Mouse (Mus musculus) megakaryocyte progenitor cell, adult 5-6 weeks (primary cell): ENCODE results near the gene Filip1l. TPM values are rescaled to one million over a fixed set of nuclear protein-coding genes. Genes with fewer than 3 reads are reported as not detected.

Experiments used
- ATAC-seq: replicated peaks from 2 replicates; pipeline ENCODE4 v1.8.0; 2016; ENCODE audit warnings: mild to moderate bottlenecking, moderate TSS enrichment, inconsistent platforms; ENCODE audit not compliant: poor library complexity
- total RNA-seq, 2 experiments: library from RNA; stranded (forward) in 1 of 2; stranded (reverse) in 1 of 2; fragments of 157-497, 149-512 nt in 1 of 2; fragments of 200-1000 nt in 1 of 2; gene quantifications; 2 replicates each; pipeline versions ENCODE4 v1.2.3 to v1.2.4; 2015 to 2017

Filip1l gene
- total RNA-seq, 2 experiments from 2014 or later, result 2.8 to 5.2 TPM

GRCm38 (mm10) chr16:57431294-57431693 lies 78.4 kb downstream of the Filip1l start:
- ATAC-seq, result peak; percentile 45

- no peak for ATAC-seq
Observed at GRCm38 (mm10) chr16:57433173-57433572, 80.3 kb downstream of the Filip1l start.

DNA sequence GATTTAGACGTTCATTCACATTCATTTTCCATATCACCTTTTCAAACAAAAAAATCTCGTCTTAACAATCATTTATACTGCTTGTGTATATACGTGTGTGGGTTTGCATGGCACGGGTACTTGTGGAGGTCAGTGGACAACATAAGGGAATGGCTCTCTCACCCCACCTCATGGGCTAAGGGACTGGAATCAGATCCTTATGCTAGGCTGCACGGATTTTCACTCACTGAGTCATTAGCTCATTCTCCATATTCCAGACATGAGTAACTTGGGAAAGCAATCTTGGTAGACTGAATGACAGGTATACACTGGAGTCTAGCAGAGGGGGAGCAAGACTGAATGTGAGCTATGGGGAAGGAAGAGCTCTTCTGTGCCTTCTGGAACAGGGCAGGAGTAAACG lies 80.8 kb downstream of the Filip1l start:
- ATAC-seq, result no peak

- peak; percentile 88 for ATAC-seq
Observed at GRCm38 (mm10) chr16:57434640-57435039, 81.7 kb downstream of the Filip1l start.

- no peak for ATAC-seq
Observed at GRCm38 (mm10) chr16:57437523-57438287, 84.8 kb downstream of the Filip1l start.

GRCm38 (mm10) chr16:57438288-57438685 lies 85.4 kb downstream of the Filip1l start:
- no peak for ATAC-seq

DNA sequence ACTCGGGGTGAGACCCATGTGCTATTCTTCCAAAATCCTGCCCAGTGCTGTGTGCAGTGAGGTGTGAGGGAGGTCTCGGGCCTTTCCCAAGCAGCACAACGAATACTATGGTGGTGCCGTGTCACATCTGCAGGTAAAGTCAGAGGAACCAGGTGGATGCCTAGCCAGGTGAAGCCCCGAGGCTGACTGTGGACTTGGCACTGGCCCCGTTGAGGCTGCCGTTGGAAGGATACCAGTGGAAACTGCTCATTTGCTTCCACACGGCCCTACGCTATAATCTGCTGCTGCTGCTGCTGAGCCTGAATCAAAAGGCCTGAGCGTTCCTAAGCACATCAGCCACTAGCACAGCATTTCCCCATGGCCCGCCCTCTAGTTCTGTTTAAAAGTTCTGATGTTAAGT lies 86.3 kb downstream of the Filip1l start:
- ATAC-seq, result no peak

DNA sequence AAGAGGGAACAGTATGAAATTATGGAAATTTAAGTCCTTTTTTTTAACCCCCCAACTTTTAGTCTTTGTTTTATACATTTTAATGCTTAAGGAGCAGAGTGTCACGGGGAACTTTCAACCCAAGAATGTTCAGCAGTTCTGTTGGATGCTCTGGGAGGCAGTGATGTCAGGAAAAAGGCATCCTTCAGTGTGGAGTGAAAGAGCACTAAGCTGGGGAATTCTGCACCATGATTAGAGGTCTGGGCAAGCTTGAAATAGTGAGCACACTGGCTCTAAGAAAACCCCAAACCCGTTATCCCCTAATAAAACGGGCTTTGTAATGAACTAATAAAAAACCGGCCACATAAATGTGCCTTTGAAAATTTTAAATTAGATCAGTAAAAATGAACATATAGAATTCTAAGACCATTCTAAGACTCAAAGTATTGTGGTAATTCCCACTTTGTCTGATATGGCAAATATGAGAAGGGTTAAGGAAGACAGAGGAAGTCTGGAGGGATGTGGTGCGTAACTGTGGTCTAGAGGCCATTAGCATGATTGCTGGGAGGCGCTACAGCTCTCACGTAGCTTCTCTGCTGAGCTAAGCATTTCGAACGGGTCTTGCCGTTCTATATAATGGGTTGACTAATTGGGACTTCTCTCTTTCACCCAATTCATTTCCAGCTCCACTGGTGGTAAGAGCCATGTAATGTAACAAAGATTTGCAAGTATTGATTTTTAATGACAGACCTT lies 88.0 kb downstream of the Filip1l start:
- peak; percentile 84 for ATAC-seq

- no peak for ATAC-seq
Observed at GRCm38 (mm10) chr16:57445096-57446094, 92.5 kb downstream of the Filip1l start.

DNA sequence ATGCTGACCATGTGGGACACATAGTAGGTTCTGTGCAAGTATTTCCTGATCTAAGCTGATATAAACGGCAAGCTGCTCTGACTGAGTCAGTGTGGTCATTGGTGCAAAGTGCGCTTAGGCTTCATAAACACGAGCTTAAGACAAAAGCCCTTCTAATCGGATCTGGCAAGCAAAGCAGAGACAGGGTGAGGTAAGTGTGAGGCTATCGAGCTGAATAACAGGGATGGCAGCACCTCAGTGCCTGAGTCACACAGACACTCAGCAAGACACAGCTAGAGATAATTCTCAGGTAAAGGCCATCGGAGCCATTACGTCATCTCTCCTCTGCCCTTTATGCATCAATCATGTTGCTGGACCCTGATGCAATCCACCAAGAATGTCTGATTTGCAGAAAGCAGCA lies 100.1 kb downstream of the Filip1l start:
- no peak for ATAC-seq

DNA sequence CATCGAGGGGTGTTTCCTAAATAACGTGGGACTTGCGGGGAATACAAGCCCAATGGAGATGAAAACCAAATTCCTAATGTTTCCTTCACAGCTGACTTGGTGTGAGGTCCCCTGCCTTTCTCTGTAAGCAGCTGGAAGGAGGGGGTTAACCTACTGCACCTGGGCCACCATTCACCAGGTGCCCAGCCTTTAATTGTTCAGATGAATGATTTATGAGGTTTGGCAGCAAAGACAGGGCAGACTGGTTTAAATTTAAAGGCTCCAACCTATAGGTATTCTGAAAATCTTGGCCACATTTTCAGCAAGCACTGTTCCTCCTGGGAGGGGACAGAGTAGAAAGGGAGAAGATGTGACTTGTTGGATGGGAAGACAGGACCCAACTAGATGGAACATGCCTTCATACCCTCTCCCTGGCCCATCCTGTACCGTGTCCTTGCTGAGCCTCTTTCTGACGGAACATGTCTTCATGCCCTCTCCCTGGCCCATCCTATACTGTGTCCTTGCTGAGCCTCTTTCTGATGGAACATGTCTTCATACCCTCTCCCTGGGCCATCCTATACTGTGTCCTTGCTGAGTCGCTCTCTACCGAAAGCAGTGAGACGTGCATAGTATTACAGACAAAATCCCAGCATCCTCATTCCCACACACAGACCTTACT lies 101.3 kb downstream of the Filip1l start:
- ATAC-seq, result no peak

GRCm38 (mm10) chr16:57455573-57455972 lies 102.7 kb downstream of the Filip1l start:
- no peak for ATAC-seq

DNA sequence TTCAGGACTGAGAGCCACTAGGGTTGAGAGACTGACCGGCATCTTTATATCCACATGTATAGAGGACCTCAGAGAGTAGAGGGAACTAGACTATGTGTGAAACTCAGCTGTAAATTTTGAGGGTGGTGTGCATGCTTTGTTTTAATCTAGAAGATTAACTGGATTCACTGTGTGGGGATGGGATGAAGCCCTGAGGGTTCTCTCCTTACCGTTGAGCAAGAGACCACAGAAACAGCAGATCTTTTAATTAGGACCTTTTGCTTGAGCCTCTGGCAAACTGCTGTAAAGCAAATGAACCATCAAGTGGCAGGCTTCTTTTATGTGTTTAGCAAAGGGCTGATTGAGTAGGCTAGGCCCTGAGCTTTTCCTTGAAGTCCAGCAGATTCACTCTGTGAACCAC lies 103.1 kb downstream of the Filip1l start:
- ATAC-seq, result no peak

DNA sequence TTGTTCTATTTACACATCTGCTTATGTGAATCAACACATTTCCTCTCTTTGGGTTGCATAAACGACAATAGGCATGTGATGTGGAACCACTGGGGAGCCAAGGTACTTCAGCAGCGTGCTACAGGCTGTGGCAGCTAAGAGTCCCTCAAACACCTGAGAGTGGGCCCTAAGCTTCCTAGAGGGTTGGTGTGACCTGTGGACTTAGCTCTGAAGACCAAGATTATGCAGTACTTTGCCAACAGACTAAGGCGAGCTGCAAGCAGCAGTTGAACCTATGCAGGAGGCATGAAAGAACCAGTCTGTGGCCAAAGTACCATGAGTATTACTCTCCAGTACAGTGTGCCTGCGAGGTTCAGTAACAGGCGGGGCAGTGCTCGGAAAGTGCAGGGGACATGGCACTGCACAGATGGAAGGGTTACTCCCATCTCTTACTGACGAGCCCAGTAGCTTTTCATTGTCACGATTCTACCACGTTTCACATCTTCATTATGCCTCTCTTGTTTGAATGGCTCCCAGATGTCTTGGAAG lies 112.6 kb downstream of the Filip1l start:
- no peak for ATAC-seq

- no peak for ATAC-seq
Observed at GRCm38 (mm10) chr16:57469301-57469700, 116.4 kb downstream of the Filip1l start.

- ATAC-seq, result no peak
Observed at GRCm38 (mm10) chr16:57469869-57470268, 117.0 kb downstream of the Filip1l start.

DNA sequence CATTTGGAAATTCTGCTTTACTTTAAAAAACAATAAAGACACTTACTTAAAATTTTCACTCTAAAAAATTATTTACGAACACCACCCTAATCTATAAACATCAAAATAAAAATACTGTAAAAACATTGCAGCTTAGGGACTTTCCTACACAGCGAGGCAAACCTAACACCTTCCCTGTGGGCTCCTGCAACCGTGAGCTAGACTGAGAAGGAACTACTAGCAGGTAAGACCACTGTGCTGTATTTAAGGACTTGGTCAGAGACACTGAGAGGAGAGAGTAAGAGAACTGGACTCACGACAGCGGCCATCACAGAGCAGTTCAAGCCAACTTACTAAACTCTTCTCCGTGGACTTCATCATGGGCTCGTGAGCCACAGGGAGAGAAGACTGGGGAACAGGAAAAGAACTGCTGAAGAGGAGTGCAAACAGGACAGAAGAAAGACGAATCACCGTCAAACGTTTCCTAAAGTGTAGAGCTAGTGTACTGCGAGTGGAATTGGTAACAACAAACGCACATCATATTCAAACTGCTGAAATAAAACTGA lies 117.5 kb downstream of the Filip1l start:
- no peak for ATAC-seq

DNA sequence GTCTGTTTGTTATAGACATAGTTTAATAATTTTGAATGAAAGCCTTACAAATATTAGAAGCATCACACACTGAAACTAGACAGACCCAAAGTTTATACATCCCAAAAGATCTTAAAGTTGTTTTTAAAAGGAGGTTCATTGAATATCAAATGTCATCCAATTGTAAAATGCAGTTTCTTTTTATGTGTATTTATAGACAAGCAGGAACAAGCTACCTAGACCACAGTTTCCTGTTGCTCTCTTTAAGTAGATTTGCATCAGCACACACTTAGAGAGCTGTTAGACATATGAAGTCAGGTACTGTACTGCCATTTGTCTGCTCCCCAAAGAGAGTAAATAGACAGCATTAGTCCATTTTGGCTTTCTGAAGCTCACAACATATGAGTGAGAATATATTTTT lies 118.2 kb downstream of the Filip1l start:
- ATAC-seq, result peak; percentile 65

GRCm38 (mm10) chr16:57473415-57474085 lies 120.7 kb downstream of the Filip1l start:
- no peak for ATAC-seq
